ENCODE assay signal across 1 mouse cellular context in the genomic region with DNA sequence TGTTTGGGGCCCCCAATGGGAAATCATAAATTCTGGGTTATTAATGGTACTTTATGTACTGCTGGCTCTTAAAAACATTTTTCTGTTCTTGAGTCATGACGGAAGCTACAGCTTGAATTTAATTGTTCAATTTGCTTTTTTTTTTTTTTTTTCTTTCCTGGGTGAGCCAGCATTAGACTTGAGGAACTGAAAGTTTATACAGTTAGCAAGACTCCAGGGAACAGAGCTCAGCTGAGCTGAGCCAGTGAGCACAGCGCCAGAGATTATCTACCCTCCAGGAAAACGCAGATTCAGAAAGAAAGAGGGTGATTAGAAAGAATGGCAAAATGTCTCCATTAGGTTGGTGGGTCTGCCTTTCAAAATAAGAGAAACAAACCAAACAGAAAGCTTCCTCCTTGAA.
TF ChIP-seq lines count a peak whose summit lies in the region.

No protein-coding gene starts in this region.

TF ChIP-seq in CH12.LX, 34 proteins besides CTCF, POLR2A, EP300 and RAD21 (continued from another document):
- TF ChIP-seq ETS1 (conservative IDR thresholded peaks at IDR 0.05; ENCODE audit: low read depth, low read length) (peak; percentile 36), MYC (IDR thresholded peaks at IDR 0.05; ENCODE audit: low read depth, low read length) (0 out of 2 replicates have a peak, but pooled peaks have one; percentile 14), MXI1 (IDR thresholded peaks at IDR 0.05; ENCODE audit: low read depth, low read length) (no peak), MAFK (IDR thresholded peaks at IDR 0.05; ENCODE audit: insufficient replicate concordance, low read length) (no peak), SMC3 (IDR thresholded peaks at IDR 0.05; ENCODE audit: low read depth, low read length) (no peak), MEF2A (IDR thresholded peaks at IDR 0.05; ENCODE audit: borderline replicate concordance, low read depth, low read length) (no peak), ZKSCAN1 (IDR thresholded peaks at IDR 0.05; ENCODE audit: borderline replicate concordance, low read depth, low read length) (no peak)
